Mouse (Mus musculus) intestine, embryonic 15.5 days (tissue): Measurements from ENCODE around the gene Tspo. TPM values are rescaled to one million over a fixed set of nuclear protein-coding genes. Genes with fewer than 3 reads are reported as not detected.
A peak's percentile ranks its signal among the peaks of the same experiment; 100 is the strongest.

ENCODE experiments used
- ATAC-seq: fragments of 200-750 bp; cut with Nextera tagmentation; 2 replicates; pipeline ENCODE4 v1.8.0; 2017; ENCODE audit warnings: moderate TSS enrichment, moderate library complexity
- H3K27ac ChIP-seq: fragments of 300-500 bp; sonication (generic); 2 replicates; pipeline ENCODE4 v1.5.1; 2015; ENCODE audit warnings: mild to moderate bottlenecking, inconsistent platforms
- H3K27me3 ChIP-seq: fragments of 300-500 bp; sonication (generic); replicated peaks from 2 replicates; pipeline ENCODE4 v1.6.1; 2015; ENCODE audit warnings: inconsistent platforms
- H3K36me3 ChIP-seq: fragments of 300-500 bp; sonication (generic); 2 replicates; pipeline ENCODE4 v1.6.1; 2015; ENCODE audit warnings: inconsistent platforms
- H3K4me1 ChIP-seq: fragments of 300-500 bp; sonication (generic); replicated peaks from 2 replicates; pipeline ENCODE4 v1.6.1; 2015; ENCODE audit warnings: inconsistent platforms
- H3K4me2 ChIP-seq: fragments of 300-500 bp; sonication (generic); replicated peaks from 2 replicates; pipeline ENCODE4 v1.6.1; 2015; ENCODE audit warnings: mild to moderate bottlenecking, inconsistent platforms
- H3K4me3 ChIP-seq: fragments of 300-500 bp; sonication (generic); replicated peaks from 2 replicates; pipeline ENCODE4 v1.5.1; 2015; ENCODE audit warnings: inconsistent platforms
- H3K9ac ChIP-seq: fragments of 300-500 bp; sonication (generic); 2 replicates; pipeline ENCODE4 v1.6.1; 2015; ENCODE audit warnings: inconsistent platforms
- H3K9me3 ChIP-seq: fragments of 300-500 bp; sonication (generic); 2 replicates; pipeline ENCODE4 v1.6.1; 2016; ENCODE audit warnings: inconsistent platforms
- WGBS: fragments of 180-500 bp; shearing (Covaris S2); methylation state at CpG from one replicate; pipeline ENCODE4 v1.1.7; 2015; 5-methylcytosine and 5-hydroxymethylcytosine counted together
- polyA plus RNA-seq: library from polyadenylated mRNA; unstranded; fragments of >200 nt; fragmentation: Nextera tagmentation; extraction: Ambion mirVana; gene quantifications from 2 replicates; pipeline ENCODE4 v1.2.1, GENCODE M21; 2015

The Tspo gene
- polyA plus RNA-seq, 1 experiment from 2014 or later, result 98.0 TPM

- no peak for ATAC-seq
- Histone ChIP-seq H3K36me3 (peaks cover 16% of the 10 kb centered on the region; the same call in 1 of the 2 replicates), H3K9ac (no peak overlapping the region), H3K9me3 (no peaks in the 10 kb centered on the region), H3K4me3 (no peak overlapping the region), H3K27ac (no peak overlapping the region), H3K27me3 (no peaks in the 10 kb centered on the region), H3K4me1 (0 out of 2 replicates have a peak, but pooled peaks cover 3% of the 10 kb centered on the region), H3K4me2 (no peak overlapping the region)
Measured at GRCm38 (mm10) chr15:83553831-83554230, 9.6 kb upstream of the Tspo start.

GRCm38 (mm10) chr15:83555161-83555974 lies 8.0 kb upstream of the Tspo start:
- Histone ChIP-seq H3K4me3 (peak overlapping the region; percentile 90), H3K9me3 (no peaks in the 10 kb centered on the region), H3K4me1 (0 out of 2 replicates have a peak, but pooled peaks cover 3% of the 10 kb centered on the region), H3K27ac (peak overlapping the region; percentile 89), H3K27me3 (no peaks in the 10 kb centered on the region), H3K4me2 (peak overlapping the region; percentile 85), H3K36me3 (peaks cover 5% of the 10 kb centered on the region; the same call in 1 of the 2 replicates), H3K9ac (peak overlapping the region; percentile 94)
- peak; percentile 93 for ATAC-seq
- WGBS, result under 1% methylated on average over 74 of the region's 74 CpGs

GRCm38 (mm10) chr15:83560941-83561477 lies 2.4 kb upstream of the Tspo start:
- no peaks in the 10 kb centered on the region for H3K36me3 ChIP-seq
- H3K4me2 ChIP-seq, result no peak overlapping the region
- H3K9me3 ChIP-seq, result no peaks in the 10 kb centered on the region
- peaks cover 12% of the 10 kb centered on the region; the same call in 1 of the 2 replicates for H3K4me1 ChIP-seq
- no peak overlapping the region for H3K27ac ChIP-seq
- H3K4me3 ChIP-seq, result no peak overlapping the region
- WGBS, result 70% methylated on average over 5 of the region's 5 CpGs
- no peak for ATAC-seq
- H3K27me3 ChIP-seq, result no peaks in the 10 kb centered on the region
- no peak overlapping the region for H3K9ac ChIP-seq

GRCm38 (mm10) chr15:83562626-83563270 lies 644 bp upstream of the Tspo start:
- peak; percentile 71 for ATAC-seq
- H3K4me3 ChIP-seq, result peak overlapping the region; percentile 54; the same call in 1 of the 2 replicates
- WGBS, result 39% methylated on average over 15 of the region's 15 CpGs
- peak overlapping the region; percentile 98 for H3K4me2 ChIP-seq
- H3K4me1 ChIP-seq, result peaks cover 12% of the 10 kb centered on the region; the same call in 1 of the 2 replicates
- no peaks in the 10 kb centered on the region for H3K36me3 ChIP-seq
- no peaks in the 10 kb centered on the region for H3K9me3 ChIP-seq
- no peak overlapping the region for H3K9ac ChIP-seq
- no peaks in the 10 kb centered on the region for H3K27me3 ChIP-seq
- no peak overlapping the region for H3K27ac ChIP-seq

GRCm38 (mm10) chr15:83563857-83564651 lies 662 bp downstream of the Tspo start:
- H3K4me1 ChIP-seq, result peaks cover 12% of the 10 kb centered on the region; the same call in 1 of the 2 replicates
- 2% methylated on average over 27 of the region's 27 CpGs for WGBS
- peak overlapping the region; percentile 98 for H3K4me2 ChIP-seq
- H3K27me3 ChIP-seq, result no peaks in the 10 kb centered on the region
- peak overlapping the region; percentile 59; the same call in 1 of the 2 replicates for H3K27ac ChIP-seq
- peak overlapping the region; percentile 54 for H3K4me3 ChIP-seq
- H3K9me3 ChIP-seq, result no peaks in the 10 kb centered on the region
- ATAC-seq, result peak; percentile 67
- no peaks in the 10 kb centered on the region for H3K36me3 ChIP-seq
- peak overlapping the region; percentile 59 for H3K9ac ChIP-seq

GRCm38 (mm10) chr15:83565434-83565833 lies 2.0 kb downstream of the Tspo start:
- no peaks in the 10 kb centered on the region for H3K27me3 ChIP-seq
- H3K4me1 ChIP-seq, result peaks cover 12% of the 10 kb centered on the region; the same call in 1 of the 2 replicates
- no peaks in the 10 kb centered on the region for H3K36me3 ChIP-seq
- no peak overlapping the region for H3K4me2 ChIP-seq
- WGBS, result 71% methylated on average over 3 of the region's 3 CpGs
- no peak overlapping the region for H3K4me3 ChIP-seq
- no peaks in the 10 kb centered on the region for H3K9me3 ChIP-seq
- no peak overlapping the region for H3K9ac ChIP-seq
- no peak for ATAC-seq
- H3K27ac ChIP-seq, result no peak overlapping the region

GRCm38 (mm10) chr15:83566006-83566405 lies 2.6 kb downstream of the Tspo start:
- no peak overlapping the region for H3K9ac ChIP-seq
- no peaks in the 10 kb centered on the region for H3K9me3 ChIP-seq
- no peak for ATAC-seq
- WGBS, result 73% methylated on average over 5 of the region's 5 CpGs
- no peak overlapping the region for H3K4me3 ChIP-seq
- no peak overlapping the region for H3K27ac ChIP-seq
- H3K36me3 ChIP-seq, result no peaks in the 10 kb centered on the region
- no peak overlapping the region for H3K4me2 ChIP-seq
- H3K4me1 ChIP-seq, result peaks cover 12% of the 10 kb centered on the region; the same call in 1 of the 2 replicates
- no peaks in the 10 kb centered on the region for H3K27me3 ChIP-seq

GRCm38 (mm10) chr15:83567728-83568127 lies 4.3 kb downstream of the Tspo start:
- no peaks in the 10 kb centered on the region for H3K27me3 ChIP-seq
- H3K9ac ChIP-seq, result no peak overlapping the region
- WGBS, result 86% methylated on average over 3 of the region's 3 CpGs
- H3K4me3 ChIP-seq, result no peak overlapping the region
- no peaks in the 10 kb centered on the region for H3K36me3 ChIP-seq
- H3K4me2 ChIP-seq, result no peak overlapping the region
- peaks cover 11% of the 10 kb centered on the region; the same call in 1 of the 2 replicates for H3K4me1 ChIP-seq
- no peaks in the 10 kb centered on the region for H3K9me3 ChIP-seq
- ATAC-seq, result no peak
- no peak overlapping the region for H3K27ac ChIP-seq

GRCm38 (mm10) chr15:83568544-83568943 lies 5.2 kb downstream of the Tspo start:
- Histone ChIP-seq H3K4me3 (no peak overlapping the region), H3K9me3 (no peaks in the 10 kb centered on the region), H3K36me3 (no peaks in the 10 kb centered on the region), H3K4me2 (no peak overlapping the region), H3K4me1 (peaks cover 4% of the 10 kb centered on the region; the same call in 1 of the 2 replicates), H3K9ac (no peak overlapping the region), H3K27me3 (no peaks in the 10 kb centered on the region), H3K27ac (no peak overlapping the region)
- WGBS, result 96% methylated on average over 5 of the region's 5 CpGs
- ATAC-seq, result no peak

GRCm38 (mm10) chr15:83569682-83570081 lies 6.3 kb downstream of the Tspo start:
- Histone ChIP-seq H3K4me1 (0 out of 2 replicates have a peak, but pooled peaks cover 1% of the 10 kb centered on the region), H3K27me3 (no peaks in the 10 kb centered on the region), H3K9ac (no peak overlapping the region), H3K4me3 (no peak overlapping the region), H3K36me3 (no peaks in the 10 kb centered on the region; the same call in 1 of the 2 replicates), H3K4me2 (no peak overlapping the region), H3K27ac (no peak overlapping the region), H3K9me3 (no peaks in the 10 kb centered on the region)
- 56% methylated on average over 11 of the region's 11 CpGs for WGBS
- no peak for ATAC-seq

GRCm38 (mm10) chr15:83570641-83571040 lies 7.2 kb downstream of the Tspo start:
- Histone ChIP-seq H3K4me1 (0 out of 2 replicates have a peak, but pooled peaks cover 3% of the 10 kb centered on the region), H3K36me3 (no peaks in the 10 kb centered on the region; the same call in none of the 2 replicates), H3K27ac (no peak overlapping the region), H3K4me2 (no peak overlapping the region), H3K4me3 (no peak overlapping the region), H3K9ac (no peak overlapping the region), H3K27me3 (no peaks in the 10 kb centered on the region), H3K9me3 (no peaks in the 10 kb centered on the region)
- 63% methylated on average over 2 of the region's 2 CpGs for WGBS
- no peak for ATAC-seq
